Mouse (Mus musculus): ENCODE data around the gene Otub2. TPM values are rescaled to one million over a fixed set of nuclear protein-coding genes. Genes with fewer than 3 reads are reported as not detected.
A peak's percentile ranks its signal among the peaks of the same experiment; 100 is the strongest.

Otub2 gene
- polyA plus RNA-seq, 1 experiment from 2014 or later = 12.2 TPM

DNA sequence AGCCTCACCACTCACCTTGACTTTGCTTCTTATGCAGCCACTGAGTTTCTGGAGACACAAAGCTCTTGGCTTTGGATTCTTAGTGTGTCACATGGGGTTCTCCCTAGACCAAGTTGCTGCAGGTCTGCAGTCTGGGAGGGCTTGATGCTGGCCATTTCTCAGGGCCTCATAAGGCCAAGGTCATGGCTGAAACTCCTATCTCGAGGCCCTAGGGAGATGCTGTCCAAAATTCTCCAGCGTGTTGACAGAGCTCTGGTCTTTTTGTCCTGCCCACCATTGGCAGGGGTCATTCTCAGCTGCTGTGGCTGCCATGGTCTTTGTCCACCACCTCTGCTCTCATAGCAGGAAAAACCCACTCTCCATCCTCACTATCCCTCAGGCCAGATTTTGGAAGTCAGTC, 21.3 kb upstream of the Otub2 start:
- 77% methylated on average over 2 of the region's 2 CpGs for WGBS
- no peak overlapping the region for H3K4me3 ChIP-seq (ENCODE audit: low read depth, low read length)
- no peaks in the 10 kb centered on the region for H3K9me3 ChIP-seq (replicated peaks; ENCODE audit: control insufficient read depth, low read length)
- no peak overlapping the region for H3K4me2 ChIP-seq (ENCODE audit: low read depth, low read length)
- DNase-seq (ENCODE audit: low spot score) = no peak
- ATAC-seq (replicated peaks; ENCODE audit: insufficient number of reproducible peaks, low FRiP score, low TSS enrichment, low read depth) = no peak
- no peaks in the 10 kb centered on the region for H3K27me3 ChIP-seq (ENCODE audit: control insufficient read depth, insufficient read depth, low read length)
- H3K9ac ChIP-seq (replicated peaks; ENCODE audit: low read length) = no peak overlapping the region
- H3K27ac ChIP-seq (replicated peaks; ENCODE audit: low read depth, low read length) = no peak overlapping the region
- no peaks in the 10 kb centered on the region for H3K36me3 ChIP-seq (replicated peaks; ENCODE audit: control insufficient read depth, insufficient read depth, low read depth, low read length)
- H3K4me1 ChIP-seq (ENCODE audit: control insufficient read depth, insufficient read depth, low read length) = no peaks in the 10 kb centered on the region

DNA sequence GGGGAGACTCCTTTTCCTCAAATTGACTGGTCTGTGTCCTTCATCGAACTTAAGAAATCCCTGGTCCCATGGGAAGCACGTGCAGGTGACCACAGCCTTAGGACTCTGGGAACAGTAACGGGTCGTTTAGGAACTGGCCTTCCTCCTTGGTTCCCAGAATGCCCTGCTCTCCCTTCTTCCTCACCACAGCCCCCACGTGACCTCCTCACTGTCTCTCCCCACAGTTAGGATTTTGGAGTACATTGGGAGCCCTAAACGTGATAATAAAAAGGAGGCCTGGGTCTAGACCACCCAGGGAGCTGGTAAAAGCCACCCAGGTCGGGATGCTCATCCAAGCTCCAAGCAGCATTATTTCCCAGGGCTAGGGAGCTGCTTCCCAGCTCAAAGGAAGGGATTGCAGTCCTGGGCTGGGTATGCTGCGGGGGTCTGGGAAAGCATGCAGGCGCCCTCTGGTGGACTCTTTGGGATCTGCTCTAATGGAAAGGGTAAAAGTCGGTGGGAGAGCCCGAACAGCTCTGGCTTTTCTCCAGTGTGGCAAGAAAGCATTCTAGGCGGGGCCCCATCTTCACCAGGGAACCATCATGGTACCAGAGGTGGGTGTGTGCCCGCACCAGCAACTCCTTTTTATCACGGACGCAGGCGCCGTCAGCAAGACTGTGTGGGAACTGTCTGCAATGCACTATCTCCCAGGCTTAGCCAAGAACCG, 20.7 kb upstream of the Otub2 start:
- 17% methylated on average over 18 of the region's 18 CpGs for WGBS
- DNase-seq (ENCODE audit: low spot score) (peak; percentile 88), ATAC-seq (replicated peaks; ENCODE audit: insufficient number of reproducible peaks, low FRiP score, low TSS enrichment, low read depth) (peak; percentile 45)
- Histone ChIP-seq H3K27me3 (ENCODE audit: control insufficient read depth, insufficient read depth, low read length) (no peaks in the 10 kb centered on the region), H3K4me3 (ENCODE audit: low read depth, low read length) (no peak overlapping the region), H3K9me3 (replicated peaks; ENCODE audit: control insufficient read depth, low read length) (no peaks in the 10 kb centered on the region), H3K4me1 (ENCODE audit: control insufficient read depth, insufficient read depth, low read length) (no peaks in the 10 kb centered on the region), H3K36me3 (replicated peaks; ENCODE audit: control insufficient read depth, insufficient read depth, low read depth, low read length) (no peaks in the 10 kb centered on the region), H3K27ac (replicated peaks; ENCODE audit: low read depth, low read length) (no peak overlapping the region), H3K9ac (replicated peaks; ENCODE audit: low read length) (peak overlapping the region; percentile 44; the same call in 1 of the 2 replicates), H3K4me2 (ENCODE audit: low read depth, low read length) (peak overlapping the region; percentile 7; the same call in 1 of the 2 replicates)

DNA sequence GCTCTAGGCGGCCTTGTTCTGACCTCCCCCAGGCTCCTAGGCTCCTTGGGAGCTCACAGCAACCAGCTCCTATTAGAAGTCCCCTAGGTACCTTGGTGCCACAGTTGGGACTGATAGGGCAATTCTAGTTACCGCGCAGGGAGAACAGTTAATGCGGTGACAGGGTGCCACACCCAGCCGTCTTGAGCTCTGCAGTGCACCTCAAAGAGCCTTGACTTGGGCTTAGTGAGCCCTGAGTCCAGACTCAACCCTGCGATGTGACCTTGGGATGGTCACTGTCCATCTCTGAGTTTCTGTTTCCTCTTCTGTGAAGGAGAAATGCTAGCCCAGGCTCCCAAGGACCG, 20.2 kb upstream of the Otub2 start:
- ATAC-seq (replicated peaks; ENCODE audit: insufficient number of reproducible peaks, low FRiP score, low TSS enrichment, low read depth) = no peak
- Histone ChIP-seq H3K9me3 (replicated peaks; ENCODE audit: control insufficient read depth, low read length) (no peaks in the 10 kb centered on the region), H3K27ac (replicated peaks; ENCODE audit: low read depth, low read length) (no peak overlapping the region), H3K4me2 (ENCODE audit: low read depth, low read length) (peak overlapping the region; percentile 7; the same call in 1 of the 2 replicates), H3K4me3 (ENCODE audit: low read depth, low read length) (no peak overlapping the region), H3K9ac (replicated peaks; ENCODE audit: low read length) (no peak overlapping the region), H3K36me3 (replicated peaks; ENCODE audit: control insufficient read depth, insufficient read depth, low read depth, low read length) (no peaks in the 10 kb centered on the region), H3K4me1 (ENCODE audit: control insufficient read depth, insufficient read depth, low read length) (no peaks in the 10 kb centered on the region), H3K27me3 (ENCODE audit: control insufficient read depth, insufficient read depth, low read length) (no peaks in the 10 kb centered on the region)
- 83% methylated on average over 7 of the region's 7 CpGs for WGBS
- no peak for DNase-seq (ENCODE audit: low spot score)

DNA sequence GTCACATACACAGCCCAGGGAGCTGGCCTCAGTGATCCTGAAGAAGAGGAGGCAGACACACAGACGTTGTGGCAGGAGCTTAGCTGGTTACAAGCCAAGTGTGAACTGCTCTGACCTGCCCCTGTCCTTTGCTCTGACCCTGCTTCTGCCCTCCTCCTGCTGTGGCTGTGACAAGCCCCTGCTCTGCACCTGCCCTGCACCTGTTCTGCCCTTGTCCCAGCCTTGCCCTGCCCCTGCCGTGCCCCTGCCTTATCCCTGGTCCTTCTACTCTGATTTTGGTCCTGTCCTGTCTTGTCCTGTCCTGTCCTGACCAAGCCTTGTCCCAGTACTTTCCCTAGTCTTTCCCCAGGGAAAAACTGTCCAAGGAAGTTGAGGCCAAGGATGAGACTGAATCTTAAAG, 19.7 kb upstream of the Otub2 start:
- Histone ChIP-seq H3K36me3 (replicated peaks; ENCODE audit: control insufficient read depth, insufficient read depth, low read depth, low read length) (no peaks in the 10 kb centered on the region), H3K9ac (replicated peaks; ENCODE audit: low read length) (no peak overlapping the region), H3K4me2 (ENCODE audit: low read depth, low read length) (no peak overlapping the region), H3K4me1 (ENCODE audit: control insufficient read depth, insufficient read depth, low read length) (no peaks in the 10 kb centered on the region), H3K9me3 (replicated peaks; ENCODE audit: control insufficient read depth, low read length) (no peaks in the 10 kb centered on the region), H3K27me3 (ENCODE audit: control insufficient read depth, insufficient read depth, low read length) (no peaks in the 10 kb centered on the region), H3K4me3 (ENCODE audit: low read depth, low read length) (no peak overlapping the region), H3K27ac (replicated peaks; ENCODE audit: low read depth, low read length) (no peak overlapping the region)
- DNase-seq (ENCODE audit: low spot score) (no peak), ATAC-seq (replicated peaks; ENCODE audit: insufficient number of reproducible peaks, low FRiP score, low TSS enrichment, low read depth) (no peak)
- 60% methylated on average over 2 of the region's 2 CpGs for WGBS

DNA sequence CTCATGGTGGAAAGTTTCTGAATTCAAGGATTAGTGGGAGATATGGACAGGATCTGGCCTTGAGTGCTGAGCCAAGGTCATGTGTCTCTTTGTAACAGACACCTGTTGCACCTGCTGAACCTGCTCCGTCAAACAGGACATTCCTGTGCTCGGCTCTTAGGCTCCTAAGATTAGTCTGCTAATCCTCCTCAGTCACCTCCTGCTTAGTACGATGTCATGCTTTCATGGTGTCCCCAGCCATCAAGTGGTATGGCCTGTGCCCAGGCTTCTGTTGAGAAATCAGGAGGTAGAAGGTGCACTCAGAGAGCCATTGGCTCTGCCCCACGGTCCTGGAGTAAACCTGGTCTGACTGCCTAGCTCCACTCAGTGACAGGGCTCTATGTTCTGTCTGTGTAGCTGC, 17.6 kb upstream of the Otub2 start:
- no peaks in the 10 kb centered on the region for H3K27me3 ChIP-seq (ENCODE audit: control insufficient read depth, insufficient read depth, low read length)
- H3K4me1 ChIP-seq (ENCODE audit: control insufficient read depth, insufficient read depth, low read length) = no peaks in the 10 kb centered on the region
- DNase-seq (ENCODE audit: low spot score) (no peak), ATAC-seq (replicated peaks; ENCODE audit: insufficient number of reproducible peaks, low FRiP score, low TSS enrichment, low read depth) (no peak)
- H3K9ac ChIP-seq (replicated peaks; ENCODE audit: low read length) = no peak overlapping the region
- no peaks in the 10 kb centered on the region for H3K36me3 ChIP-seq (replicated peaks; ENCODE audit: control insufficient read depth, insufficient read depth, low read depth, low read length)
- no peak overlapping the region for H3K4me3 ChIP-seq (ENCODE audit: low read depth, low read length)
- H3K27ac ChIP-seq (replicated peaks; ENCODE audit: low read depth, low read length) = no peak overlapping the region
- H3K9me3 ChIP-seq (replicated peaks; ENCODE audit: control insufficient read depth, low read length) = no peaks in the 10 kb centered on the region
- H3K4me2 ChIP-seq (ENCODE audit: low read depth, low read length) = no peak overlapping the region
- WGBS = 80% methylated on average over 4 of the region's 4 CpGs

DNA sequence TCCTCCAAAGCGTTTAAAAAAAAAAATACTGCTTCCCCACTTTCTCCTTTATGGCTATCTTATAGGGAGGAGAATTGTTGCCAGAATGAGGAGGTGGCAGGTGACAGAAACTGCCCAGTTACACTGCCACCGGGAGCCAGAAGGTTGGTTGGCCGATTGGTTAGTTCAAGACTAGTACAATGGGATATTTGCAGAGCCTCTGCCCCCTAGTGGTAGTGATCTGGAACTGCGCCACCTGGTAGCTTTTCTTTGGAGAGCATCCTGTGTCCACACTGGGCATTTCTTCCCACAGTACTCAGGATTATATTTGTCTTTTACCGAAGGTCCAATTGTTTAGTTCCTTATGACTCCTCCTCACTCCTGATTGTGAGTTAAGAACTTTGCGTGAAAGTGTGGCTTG, 16.8 kb upstream of the Otub2 start:
- 31% methylated on average over 6 of the region's 6 CpGs for WGBS
- ATAC-seq (replicated peaks; ENCODE audit: insufficient number of reproducible peaks, low FRiP score, low TSS enrichment, low read depth) = no peak
- Histone ChIP-seq H3K4me2 (ENCODE audit: low read depth, low read length) (no peak overlapping the region), H3K27ac (replicated peaks; ENCODE audit: low read depth, low read length) (no peak overlapping the region), H3K9me3 (replicated peaks; ENCODE audit: control insufficient read depth, low read length) (no peaks in the 10 kb centered on the region), H3K9ac (replicated peaks; ENCODE audit: low read length) (no peak overlapping the region), H3K36me3 (replicated peaks; ENCODE audit: control insufficient read depth, insufficient read depth, low read depth, low read length) (no peaks in the 10 kb centered on the region), H3K4me1 (ENCODE audit: control insufficient read depth, insufficient read depth, low read length) (no peaks in the 10 kb centered on the region), H3K27me3 (ENCODE audit: control insufficient read depth, insufficient read depth, low read length) (no peaks in the 10 kb centered on the region), H3K4me3 (ENCODE audit: low read depth, low read length) (no peak overlapping the region)
- DNase-seq (ENCODE audit: low spot score) = peak; percentile 73

DNA sequence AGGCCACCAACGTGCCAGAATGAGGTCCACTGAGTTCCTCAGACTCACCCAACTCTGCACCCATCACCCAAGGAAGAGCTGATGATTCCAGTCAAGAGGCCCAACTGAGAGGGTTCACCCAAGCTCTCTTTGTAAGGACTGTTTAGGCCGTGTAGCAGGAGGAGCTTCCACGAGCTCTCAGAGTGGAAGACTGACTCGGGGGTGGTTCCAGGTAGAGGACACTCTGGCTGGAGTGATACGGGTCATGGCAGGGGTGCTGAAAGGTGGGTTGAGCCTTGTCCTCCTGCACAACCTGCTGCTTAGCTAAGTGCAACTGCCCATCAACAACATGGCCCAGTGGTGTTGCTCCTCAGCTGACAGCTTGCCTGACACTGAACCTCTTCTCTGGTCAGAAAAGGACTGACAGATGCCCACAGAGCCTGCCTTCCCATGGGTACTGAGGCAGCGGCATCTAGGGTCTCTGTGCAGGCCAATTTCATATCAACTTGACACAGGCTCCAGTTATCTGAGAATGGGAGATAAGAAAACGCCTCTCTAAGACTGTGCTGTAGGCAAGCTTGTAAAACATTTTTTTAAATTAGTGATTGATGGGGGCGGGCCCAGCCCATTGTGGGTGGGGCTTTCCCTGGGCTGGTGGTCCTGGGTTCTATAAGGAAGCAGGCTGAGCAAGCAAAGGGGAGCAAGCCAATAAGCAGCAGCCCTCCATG, 14.8 kb upstream of the Otub2 start:
- DNase-seq (ENCODE audit: low spot score) (no peak), ATAC-seq (replicated peaks; ENCODE audit: insufficient number of reproducible peaks, low FRiP score, low TSS enrichment, low read depth) (no peak)
- WGBS = 75% methylated on average over 8 of the region's 8 CpGs
- H3K4me1 ChIP-seq (ENCODE audit: control insufficient read depth, insufficient read depth, low read length) = no peaks in the 10 kb centered on the region
- no peak overlapping the region for H3K4me3 ChIP-seq (ENCODE audit: low read depth, low read length)
- no peaks in the 10 kb centered on the region for H3K9me3 ChIP-seq (replicated peaks; ENCODE audit: control insufficient read depth, low read length)
- no peak overlapping the region for H3K9ac ChIP-seq (replicated peaks; ENCODE audit: low read length)
- H3K27ac ChIP-seq (replicated peaks; ENCODE audit: low read depth, low read length) = no peak overlapping the region
- H3K36me3 ChIP-seq (replicated peaks; ENCODE audit: control insufficient read depth, insufficient read depth, low read depth, low read length) = no peaks in the 10 kb centered on the region
- no peak overlapping the region for H3K4me2 ChIP-seq (ENCODE audit: low read depth, low read length)
- H3K27me3 ChIP-seq (ENCODE audit: control insufficient read depth, insufficient read depth, low read length) = no peaks in the 10 kb centered on the region

DNA sequence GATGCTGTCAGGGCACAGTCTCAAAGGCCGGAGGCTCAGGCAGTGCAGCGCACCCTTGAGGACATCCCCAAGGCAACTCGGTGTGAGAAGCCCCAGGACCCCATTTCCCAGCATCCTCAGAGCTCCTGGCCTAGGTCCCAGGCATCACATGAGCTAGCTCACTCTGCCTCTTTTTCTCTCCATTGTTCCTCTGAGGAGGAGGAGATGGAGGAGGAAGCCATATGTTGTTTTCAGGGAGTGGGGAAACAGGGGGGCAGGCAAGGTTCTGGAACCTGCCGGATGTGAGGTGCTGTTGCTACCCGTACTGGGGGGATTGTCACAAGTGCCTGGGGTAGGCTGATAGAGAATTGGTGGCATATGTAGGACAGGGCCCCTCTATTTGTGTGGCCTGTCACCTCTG, 12.4 kb upstream of the Otub2 start:
- ATAC-seq (replicated peaks; ENCODE audit: insufficient number of reproducible peaks, low FRiP score, low TSS enrichment, low read depth) (no peak), DNase-seq (ENCODE audit: low spot score) (no peak)

More for the DNA sequence above, 12.4 kb upstream of the Otub2 start:
- Histone ChIP-seq H3K4me3 (ENCODE audit: low read depth, low read length) (no peak overlapping the region), H3K27me3 (ENCODE audit: control insufficient read depth, insufficient read depth, low read length) (no peaks in the 10 kb centered on the region), H3K27ac (replicated peaks; ENCODE audit: low read depth, low read length) (no peak overlapping the region), H3K36me3 (replicated peaks; ENCODE audit: control insufficient read depth, insufficient read depth, low read depth, low read length) (no peaks in the 10 kb centered on the region), H3K9me3 (replicated peaks; ENCODE audit: control insufficient read depth, low read length) (no peaks in the 10 kb centered on the region), H3K4me1 (ENCODE audit: control insufficient read depth, insufficient read depth, low read length) (no peaks in the 10 kb centered on the region), H3K9ac (replicated peaks; ENCODE audit: low read length) (no peak overlapping the region), H3K4me2 (ENCODE audit: low read depth, low read length) (no peak overlapping the region)
- WGBS = 59% methylated on average over 5 of the region's 5 CpGs
